Mouse (Mus musculus) left cerebral cortex, postnatal 14 days (tissue): Measurements from ENCODE around the gene Asxl1. TPM values are rescaled to one million over a fixed set of nuclear protein-coding genes. Genes with fewer than 3 reads are reported as not detected.

Source experiments
- DNase-seq, 2 experiments: peaks; one replicate each; pipeline ENCODE4 v3.0.0; 2021 to 2022; ENCODE audit warnings: low spot score in 2 of 2, mixed read lengths in 1 of 2
- intact Hi-C: fragments of 180-260 bp; cut with DNase I; formaldehyde crosslinking; loops from one replicate; pipeline ENCODE4 v1.15.1; 2025
- total RNA-seq, 2 experiments: library from RNA; stranded (reverse); gene quantifications; 2 replicates each; pipeline ENCODE4 v1.2.3; 2021

Asxl1 gene
- total RNA-seq, 2 experiments from 2014 or later, result 39.4 to 39.7 TPM

DNA sequence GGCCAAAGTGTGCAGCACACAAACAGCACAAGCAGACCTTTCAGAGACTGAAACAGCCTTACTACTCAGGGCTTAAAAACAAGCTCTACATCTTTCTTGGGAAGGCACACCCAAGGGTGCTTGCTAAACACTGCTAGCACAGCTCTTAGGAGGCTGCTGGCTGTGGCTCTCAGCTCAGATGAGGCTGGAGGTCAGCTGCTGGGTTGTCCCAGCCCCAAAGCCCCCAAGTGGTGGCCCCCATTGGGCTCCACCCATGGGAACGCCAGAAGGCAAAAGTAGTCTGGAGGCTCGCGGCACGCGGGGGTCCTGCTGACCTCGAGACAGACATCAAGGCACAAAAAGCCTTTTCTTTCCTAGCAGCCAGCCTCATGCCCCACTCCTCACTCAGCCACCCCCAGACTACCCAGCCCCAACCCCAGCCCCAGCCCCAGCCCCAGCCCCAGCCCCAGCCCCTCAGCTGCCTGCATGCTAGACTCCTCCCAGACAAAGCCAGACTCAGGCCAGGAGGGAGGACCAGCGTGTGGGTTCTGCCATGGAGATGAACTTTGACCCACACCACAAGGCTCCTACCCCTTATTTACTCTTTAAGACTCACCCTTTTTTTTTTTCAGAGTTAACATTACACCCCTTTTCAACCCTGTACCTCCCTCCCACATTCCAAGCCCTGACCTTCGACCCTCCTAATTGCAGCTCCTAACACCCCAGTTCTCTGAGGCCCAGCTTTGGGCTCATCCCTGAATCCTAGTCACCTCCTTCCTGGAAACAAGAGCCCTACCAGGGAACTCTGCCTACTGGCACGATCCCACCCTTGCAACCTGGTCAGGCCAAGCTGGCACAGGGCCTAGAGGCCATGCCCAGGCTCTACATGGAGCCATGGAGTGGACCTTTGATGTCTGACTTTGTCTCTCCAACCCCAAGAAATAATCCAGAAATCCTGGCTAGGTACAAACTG lies 89.5 kb downstream of the Asxl1 start:
- intact Hi-C loops, result no loop called here
- DNase-seq, result no peak

DNA sequence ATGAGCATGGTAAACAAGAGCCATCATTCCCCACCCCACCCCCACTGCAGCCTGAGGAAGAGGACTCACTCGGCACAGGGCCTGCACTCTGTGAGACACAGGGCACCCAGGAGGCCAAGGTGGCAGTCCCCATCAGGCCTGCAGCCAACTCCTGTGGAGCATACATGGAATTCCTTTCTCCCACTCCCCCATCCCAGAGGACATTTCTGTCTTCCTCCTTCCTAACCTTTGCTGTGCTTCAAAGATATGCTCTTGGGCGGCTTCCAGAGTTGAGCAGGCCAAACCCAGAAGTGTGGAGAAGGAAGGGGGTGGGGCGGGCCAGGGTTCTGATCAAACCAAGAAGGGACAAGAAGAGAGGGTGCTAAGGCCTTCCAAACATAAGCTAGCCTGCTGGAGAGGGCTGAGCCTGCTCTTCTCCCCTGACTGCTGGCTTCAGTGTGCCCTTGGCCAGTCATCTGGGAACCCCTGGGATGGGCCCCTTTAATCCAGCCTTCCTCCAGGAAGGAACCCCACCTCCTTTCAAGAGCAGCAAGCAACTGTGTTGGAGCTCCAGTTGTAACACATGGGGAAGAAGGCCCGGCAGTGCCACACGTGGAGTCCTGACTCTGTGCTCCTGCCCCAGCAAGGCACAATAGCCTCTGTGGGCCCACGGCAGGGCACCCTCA lies 91.1 kb downstream of the Asxl1 start:
- intact Hi-C loops, result no loop called here
- DNase-seq, result no peak

DNA sequence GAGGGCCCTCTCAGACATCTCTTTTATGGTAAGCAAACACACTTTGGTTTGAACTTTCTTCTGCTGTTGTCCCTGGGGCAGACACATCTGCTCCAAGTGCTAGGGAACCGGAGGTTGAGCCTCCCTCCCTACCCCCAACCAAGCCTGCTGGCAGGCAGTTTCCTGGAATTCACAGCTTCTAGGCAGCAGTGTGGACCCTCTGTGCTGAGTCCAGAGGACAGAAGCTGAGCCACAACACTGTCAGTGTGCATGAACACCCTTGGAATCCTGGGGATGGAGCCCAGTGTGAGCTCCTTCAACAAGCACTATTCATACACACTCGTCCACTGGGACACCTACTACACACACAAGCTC lies 91.7 kb downstream of the Asxl1 start:
- no peak for DNase-seq

DNA sequence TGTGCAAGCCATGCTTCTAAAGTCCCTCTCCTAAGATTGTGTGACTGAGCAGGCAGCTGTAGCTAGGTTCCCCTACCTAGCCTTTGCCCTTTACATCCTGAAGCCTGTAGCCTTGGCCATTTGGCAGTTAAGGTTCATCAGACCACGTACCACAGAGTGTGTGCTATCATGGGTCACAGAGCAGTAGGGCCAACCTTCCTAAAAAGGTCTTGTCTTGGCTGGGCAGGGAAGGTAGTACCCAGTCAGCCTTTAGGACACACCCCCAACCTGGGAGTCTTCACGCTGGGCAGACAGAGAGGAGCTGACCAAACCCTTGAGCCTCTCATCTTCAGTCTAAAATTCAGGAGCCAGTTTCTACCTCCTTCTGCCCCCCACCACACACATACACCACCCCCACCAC lies 95.1 kb downstream of the Asxl1 start:
- no peak for DNase-seq
- intact Hi-C loops, result no loop called here

More for the DNA sequence above, 91.7 kb downstream of the Asxl1 start:
- intact Hi-C loops, result no loop called here

GRCm38 (mm10) chr2:153441228-153441627 lies 95.6 kb downstream of the Asxl1 start:
- intact Hi-C loops, result no loop called here
- DNase-seq, result no peak

- intact Hi-C loops, result no loop called here
- no peak for DNase-seq
Observed at GRCm38 (mm10) chr2:153442720-153443119, 97.1 kb downstream of the Asxl1 start.

DNA sequence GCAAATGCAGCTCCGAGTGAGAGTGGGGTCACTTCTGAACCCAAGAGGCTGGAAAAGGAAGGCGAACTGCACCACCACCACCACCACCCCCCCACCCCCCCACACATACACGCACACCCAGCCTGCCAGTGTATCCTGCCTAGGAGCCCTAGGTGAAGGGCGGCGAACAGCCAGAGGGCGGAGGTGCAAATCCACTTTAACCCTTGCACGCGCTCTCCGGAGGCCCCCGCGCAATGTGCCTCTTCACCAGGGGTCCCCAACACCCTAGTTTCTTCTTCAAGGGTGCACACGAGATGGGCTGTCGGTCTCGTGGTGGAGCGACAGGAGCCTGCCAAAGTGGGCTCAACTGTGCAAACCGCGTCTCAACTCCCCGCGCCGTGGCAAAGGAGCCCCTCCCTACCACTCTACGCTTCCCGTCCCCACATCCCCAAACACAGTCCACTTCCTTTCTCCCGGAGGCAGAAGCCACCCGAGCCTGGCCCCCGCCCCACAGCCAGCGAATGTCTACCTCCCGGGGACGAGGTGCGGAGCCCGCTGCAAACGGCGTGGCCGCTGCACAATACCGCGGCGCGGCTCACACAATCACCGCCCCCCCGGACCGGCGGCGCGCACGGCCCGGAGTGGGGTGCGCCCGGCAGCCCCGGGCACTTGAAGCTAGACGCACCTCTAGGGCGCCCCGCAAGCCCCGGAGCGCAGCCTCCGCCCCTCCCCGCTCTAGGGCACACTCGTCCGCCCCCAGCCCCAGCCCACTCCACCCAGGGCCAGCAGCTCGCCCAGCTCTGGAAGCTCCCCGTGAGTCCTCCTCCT lies 98.0 kb downstream of the Asxl1 start:
- peak in 1 of 2 experiments; percentile 36 for DNase-seq
- intact Hi-C loops, result no loop called here

- intact Hi-C loops, result no loop called here
Observed at GRCm38 (mm10) chr2:153444254-153445136, 98.9 kb downstream of the Asxl1 start.

GRCm38 (mm10) chr2:153445137-153446016 lies 99.7 kb downstream of the Asxl1 start:
- DNase-seq, result no peak
- intact Hi-C loops, result no loop called here

More at GRCm38 (mm10) chr2:153444254-153445136, 98.9 kb downstream of the Asxl1 start:
- peak in 1 of 2 experiments; percentile 57 for DNase-seq

DNA sequence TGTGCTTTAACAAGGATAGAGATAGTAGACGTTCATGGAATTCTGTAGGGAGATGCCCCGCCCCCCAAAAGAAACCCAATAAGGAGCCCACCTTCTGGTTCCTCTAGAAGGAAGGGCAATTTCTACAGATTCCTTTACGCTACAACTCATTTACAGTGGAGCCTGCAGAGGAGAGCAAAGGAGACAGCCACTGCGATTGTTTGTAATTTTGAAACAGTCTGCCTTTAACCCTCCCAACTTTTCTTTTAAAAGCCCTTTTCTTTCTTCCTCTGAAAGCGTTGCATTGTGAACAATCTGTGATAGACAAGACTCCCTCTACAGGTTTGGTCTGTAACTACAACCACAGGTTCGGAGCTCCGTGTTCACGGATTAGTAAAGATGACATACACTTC lies 100.4 kb downstream of the Asxl1 start:
- DNase-seq, result peak; percentile 78 to 84
- intact Hi-C loops, result no loop called here

DNA sequence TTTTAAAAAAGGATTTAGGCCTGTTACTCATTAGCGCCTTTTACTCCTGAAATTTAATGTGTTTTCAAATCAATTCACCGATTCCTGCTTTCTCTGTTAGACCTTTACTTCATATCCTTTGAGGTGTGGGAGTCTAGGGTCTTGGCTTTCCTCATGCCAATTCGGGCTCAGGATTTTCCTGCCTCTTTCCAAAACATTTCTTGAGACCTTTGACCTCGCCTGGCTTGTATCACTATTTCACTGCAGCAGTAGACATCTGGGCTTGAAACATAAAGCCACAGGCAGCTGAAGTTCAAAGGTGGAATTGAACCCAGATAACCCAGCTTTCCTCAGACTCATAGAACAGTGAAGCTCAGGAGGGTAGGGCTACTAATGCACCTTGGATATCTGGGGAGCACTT lies 100.8 kb downstream of the Asxl1 start:
- intact Hi-C loops, result no loop called here

DNA sequence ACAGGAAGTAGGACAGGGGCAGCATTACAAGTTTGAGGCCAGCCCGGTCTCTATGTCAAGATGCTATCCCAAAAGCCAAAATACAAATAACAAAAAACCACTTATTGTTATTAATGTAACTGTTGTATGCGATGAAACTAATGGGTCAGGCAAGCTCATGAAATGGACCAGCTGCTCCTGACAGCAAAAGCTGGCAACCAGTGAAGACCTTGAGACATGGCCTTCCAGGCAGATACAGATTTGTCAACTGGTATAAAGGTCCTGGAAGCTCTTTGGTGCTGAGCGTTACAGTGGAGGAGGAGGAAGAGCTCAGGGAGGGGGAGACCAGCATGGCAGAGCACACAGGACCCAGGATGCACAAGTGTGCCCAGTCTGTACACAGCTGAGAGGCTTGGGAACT lies 102.1 kb downstream of the Asxl1 start:
- no peak for DNase-seq

More for the DNA sequence above, 100.8 kb downstream of the Asxl1 start:
- no peak for DNase-seq

DNA sequence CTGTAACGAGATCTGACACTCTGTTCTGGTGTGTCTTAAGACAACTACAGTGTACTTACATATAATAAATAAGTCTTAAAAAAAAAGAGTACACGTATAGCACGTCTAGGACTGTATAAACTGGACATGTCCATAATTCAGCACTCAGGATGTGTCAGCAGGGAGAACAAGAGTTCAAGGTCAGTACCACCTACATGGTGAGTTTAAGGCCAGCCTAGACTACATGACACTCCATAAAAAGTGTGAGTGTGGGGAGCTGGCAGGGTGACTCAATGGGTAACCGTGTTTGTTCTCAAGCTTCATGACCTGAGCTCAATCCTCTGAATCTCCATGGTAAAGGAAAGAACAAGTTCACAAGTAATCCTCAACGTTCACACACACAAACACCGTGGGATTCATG lies 102.9 kb downstream of the Asxl1 start:
- intact Hi-C loops, result no loop called here
- DNase-seq, result no peak

More for the DNA sequence above, 102.1 kb downstream of the Asxl1 start:
- intact Hi-C loops, result no loop called here

Other genes starting within 250 kb of the Asxl1 start
- gene Hck, start 237.4 kb upstream of the Asxl1 start, total RNA-seq, result 1 to 10 TPM; 1.7 to 2.9 TPM
- 100 to 1,000 TPM; 118 to 120 TPM for gene Tm9sf4, start 184.5 kb upstream of the Asxl1 start, total RNA-seq
- 10 to 100 TPM; 30.0 to 30.7 TPM for gene Tspyl3, start 120.4 kb upstream of the Asxl1 start, total RNA-seq
- 1 to 10 TPM; 4.4 to 4.5 TPM for gene Plagl2, start 104.4 kb upstream of the Asxl1 start, total RNA-seq
- gene Pofut1, start 104.3 kb upstream of the Asxl1 start, total RNA-seq, result 10 to 100 TPM; 14.3 to 17.4 TPM
- gene Kif3b, start 54.4 kb upstream of the Asxl1 start, total RNA-seq, result 10 to 100 TPM; 69.2 to 74.3 TPM
- 1 to 10 TPM in 1 of 2 experiments, not detected in 1; 1.4 TPM for gene 4930404H24Rik, start 147.0 kb downstream of the Asxl1 start, total RNA-seq
- gene Nol4l, start 184.1 kb downstream of the Asxl1 start, total RNA-seq, result 10 to 100 TPM; 44.8 to 46.8 TPM